Mouse (Mus musculus) megakaryocyte, embryonic 14.5 days (primary cell): Measurements from ENCODE around the gene Bbs12. TPM values are rescaled to one million over a fixed set of nuclear protein-coding genes. Genes with fewer than 3 reads are reported as not detected.

Source experiments
- H3K27me3 ChIP-seq: replicated peaks from 2 replicates; pipeline ENCODE3; 2012; ENCODE audit warnings: inconsistent platforms
- H3K36me3 ChIP-seq: replicated peaks from 2 replicates; pipeline ENCODE3; 2012; ENCODE audit warnings: low read length, inconsistent platforms, mixed read lengths
- H3K4me1 ChIP-seq: 2 replicates; pipeline ENCODE4 v1.6.1; 2012; ENCODE audit warnings: inconsistent platforms
- H3K4me3 ChIP-seq: replicated peaks from 2 replicates; pipeline ENCODE3; 2012; ENCODE audit warnings: moderate library complexity, mild to moderate bottlenecking, inconsistent platforms
- H3K9me3 ChIP-seq: 2 replicates; pipeline ENCODE4 v1.6.1; 2012; ENCODE audit warnings: inconsistent platforms
- FLI1 ChIP-seq: IDR thresholded peaks from 2 replicates; pipeline ENCODE4 v1.6.1; 2012; ENCODE audit warnings: low read length, inconsistent platforms, mixed read lengths
- GATA1 ChIP-seq: IDR thresholded peaks from 3 replicates; pipeline ENCODE4 v1.6.1; 2012; ENCODE audit warnings: mixed read lengths, low read length, inconsistent platforms, borderline replicate concordance
- polyA plus RNA-seq: library from polyadenylated mRNA; stranded (reverse); fragments of >175 nt; gene quantifications from 2 replicates; pipeline ENCODE4 v1.2.3, GENCODE M21; 2012; ENCODE audit warnings: low replicate concordance; ENCODE audit not compliant: insufficient read depth

Bbs12 gene
- polyA plus RNA-seq, 1 experiment = not detected

- no peaks in the 10 kb centered on the region for H3K36me3 ChIP-seq
- TF ChIP-seq FLI1 = no peak
- H3K27me3 ChIP-seq = peaks cover 79% of the 10 kb centered on the region
- H3K4me3 ChIP-seq = peak within 1 kb of the TSS; percentile 87
- H3K4me1 ChIP-seq = peaks cover 19% of the 10 kb centered on the region
- H3K9me3 ChIP-seq = peaks cover 10% of the 10 kb centered on the region
Measured at GRCm38 (mm10) chr3:37348221-37349165, 36.1 kb downstream of the Bbs12 start, which contains the start of gene Fgf2. Fgf2 (plus strand) TSS chr3:37348346.

GRCm38 (mm10) chr3:37349166-37349548 lies 36.8 kb downstream of the Bbs12 start:
- peak overlapping the region; percentile 87 for H3K4me3 ChIP-seq
- TF ChIP-seq GATA1 = no peak
- no peak for TF ChIP-seq FLI1
- peaks cover 15% of the 10 kb centered on the region for H3K9me3 ChIP-seq
- peaks cover 19% of the 10 kb centered on the region for H3K4me1 ChIP-seq
- H3K27me3 ChIP-seq = peaks cover 82% of the 10 kb centered on the region
- H3K36me3 ChIP-seq = no peaks in the 10 kb centered on the region

GRCm38 (mm10) chr3:37350386-37350785 lies 38.0 kb downstream of the Bbs12 start:
- Histone ChIP-seq H3K36me3 (no peaks in the 10 kb centered on the region), H3K4me1 (peaks cover 19% of the 10 kb centered on the region), H3K27me3 (peaks cover 84% of the 10 kb centered on the region), H3K4me3 (no peak overlapping the region), H3K9me3 (peaks cover 15% of the 10 kb centered on the region)
- TF ChIP-seq GATA1 = no peak
- TF ChIP-seq FLI1 = no peak

- Histone ChIP-seq H3K4me3 (no peak overlapping the region), H3K27me3 (peaks cover 58% of the 10 kb centered on the region), H3K9me3 (peaks cover 15% of the 10 kb centered on the region), H3K4me1 (peaks cover 5% of the 10 kb centered on the region), H3K36me3 (no peaks in the 10 kb centered on the region)
- TF ChIP-seq GATA1 = no peak
- TF ChIP-seq FLI1 = no peak
Measured at GRCm38 (mm10) chr3:37353951-37354481, 41.7 kb downstream of the Bbs12 start.

- TF ChIP-seq FLI1 (no peak), GATA1 (no peak)
- peaks cover 58% of the 10 kb centered on the region for H3K27me3 ChIP-seq
Measured at GRCm38 (mm10) chr3:37354737-37355136, 42.4 kb downstream of the Bbs12 start.

GRCm38 (mm10) chr3:37360729-37361128 lies 48.4 kb downstream of the Bbs12 start:
- no peaks in the 10 kb centered on the region for H3K9me3 ChIP-seq
- no peaks in the 10 kb centered on the region for H3K36me3 ChIP-seq
- TF ChIP-seq GATA1 (no peak), FLI1 (no peak)
- H3K4me1 ChIP-seq = no peaks in the 10 kb centered on the region
- peaks cover 36% of the 10 kb centered on the region for H3K27me3 ChIP-seq
- H3K4me3 ChIP-seq = no peak overlapping the region

More at GRCm38 (mm10) chr3:37354737-37355136, 42.4 kb downstream of the Bbs12 start:
- peaks cover 15% of the 10 kb centered on the region for H3K9me3 ChIP-seq
- no peak overlapping the region for H3K4me3 ChIP-seq
- H3K4me1 ChIP-seq = no peaks in the 10 kb centered on the region
- no peaks in the 10 kb centered on the region for H3K36me3 ChIP-seq

- H3K27me3 ChIP-seq = peaks cover 34% of the 10 kb centered on the region
- no peaks in the 10 kb centered on the region for H3K36me3 ChIP-seq
- TF ChIP-seq GATA1 = no peak
- no peak overlapping the region for H3K4me3 ChIP-seq
- peaks cover 6% of the 10 kb centered on the region; the same call in 1 of the 2 replicates for H3K4me1 ChIP-seq
- no peaks in the 10 kb centered on the region for H3K9me3 ChIP-seq
Measured at GRCm38 (mm10) chr3:37365144-37365543, 52.8 kb downstream of the Bbs12 start.

- Histone ChIP-seq H3K4me3 (no peak overlapping the region), H3K9me3 (peaks cover 6% of the 10 kb centered on the region), H3K36me3 (no peaks in the 10 kb centered on the region), H3K27me3 (peaks cover 32% of the 10 kb centered on the region), H3K4me1 (peaks cover 6% of the 10 kb centered on the region; the same call in 1 of the 2 replicates)
- TF ChIP-seq GATA1 (no peak), FLI1 (no peak)
Measured at GRCm38 (mm10) chr3:37365976-37366375, 53.6 kb downstream of the Bbs12 start.

- no peak overlapping the region for H3K4me3 ChIP-seq
- H3K4me1 ChIP-seq = peaks cover 6% of the 10 kb centered on the region; the same call in 1 of the 2 replicates
- H3K9me3 ChIP-seq = peaks cover 12% of the 10 kb centered on the region
- H3K36me3 ChIP-seq = no peaks in the 10 kb centered on the region
- peaks cover 34% of the 10 kb centered on the region for H3K27me3 ChIP-seq
- TF ChIP-seq FLI1 = no peak
- no peak for TF ChIP-seq GATA1
Measured at GRCm38 (mm10) chr3:37366381-37367053, 54.2 kb downstream of the Bbs12 start.

GRCm38 (mm10) chr3:37370407-37370806 lies 58.1 kb downstream of the Bbs12 start:
- H3K36me3 ChIP-seq = no peaks in the 10 kb centered on the region
- peaks cover 6% of the 10 kb centered on the region; the same call in 1 of the 2 replicates for H3K4me1 ChIP-seq
- H3K4me3 ChIP-seq = no peak overlapping the region
- peaks cover 21% of the 10 kb centered on the region for H3K9me3 ChIP-seq
- TF ChIP-seq GATA1 (no peak), FLI1 (no peak)
- H3K27me3 ChIP-seq = peaks cover 29% of the 10 kb centered on the region

Other genes starting within 250 kb of the Bbs12 start
- not detected in 2 replicates for gene Adad1, start 249.0 kb upstream of the Bbs12 start, polyA plus RNA-seq
- gene Il2, start 186.6 kb upstream of the Bbs12 start, polyA plus RNA-seq = not detected in 2 replicates
- gene Il21, start 79.9 kb upstream of the Bbs12 start, polyA plus RNA-seq = not detected in 2 replicates
- 7.8 TPM in 1 of 2 replicates, not detected in the other for gene Cetn4, start 154 bp downstream of the Bbs12 start, polyA plus RNA-seq
- not detected in 2 replicates for gene Fgf2, start 35.8 kb downstream of the Bbs12 start, polyA plus RNA-seq
- gene Spata5, start 107.3 kb downstream of the Bbs12 start, polyA plus RNA-seq = 3.3 TPM in 1 of 2 replicates, not detected in the other
- gene Nudt6, start 107.7 kb downstream of the Bbs12 start, polyA plus RNA-seq = 11.3 and 12.7 TPM in 2 replicates